Mouse (Mus musculus) heart, adult 2 months (tissue): ENCODE measurements at regions not wholly inside any gene's neighbourhood (a gene's known extent, or its start where the extent isn't known, plus 50 kb on each side); places are given as distances from the start of the nearest gene placed in this dataset.

Experiments used
- CTCF ChIP-seq: fragments of 200-600 bp; IDR thresholded peaks from 2 replicates; pipeline ENCODE4 v1.8.1; 2022; ENCODE audit warnings: antibody characterized with exemption, mild to moderate bottlenecking, moderate library complexity
- EP300 ChIP-seq: fragments of 200-500 bp; IDR thresholded peaks from 2 replicates; pipeline ENCODE4 v1.6.1; 2011; ENCODE audit warnings: low read depth, low read length, control low read depth; ENCODE audit not compliant: insufficient read depth
- POLR2A ChIP-seq: fragments of 200-500 bp; IDR thresholded peaks from 2 replicates; pipeline ENCODE4 v1.6.1; 2011; ENCODE audit warnings: mild to moderate bottlenecking, low read depth, low read length, control low read depth; ENCODE audit not compliant: insufficient read depth

- TF ChIP-seq CTCF: no peak
- TF ChIP-seq EP300: no peak
- TF ChIP-seq POLR2A: no peak
Observed at GRCm38 (mm10) chr7:36066725-36067124, 263.9 kb upstream of the Zfp507 start.
